Mouse (Mus musculus) liver, embryonic 14.5 days (tissue): ENCODE measurements around the gene B3gnt9. TPM values are rescaled to one million over a fixed set of nuclear protein-coding genes. Genes with fewer than 3 reads are reported as not detected.

Experiments
- ATAC-seq: fragments of 200-750 bp; cut with Nextera tagmentation; 2 replicates; pipeline ENCODE4 v1.8.0; 2017; ENCODE audit warnings: moderate number of reproducible peaks, mild to moderate bottlenecking, moderate library complexity; ENCODE audit not compliant: insufficient read depth
- DNase-seq, 3 experiments: peaks; one replicate each; pipeline ENCODE4 v3.0.0-alpha.2; 2012 to 2013; ENCODE audit warnings: low read depth in 3 of 3, low spot score in 3 of 3
- H3K27ac ChIP-seq: fragments of 300-500 bp; sonication (generic); 2 replicates; pipeline ENCODE4 v1.5.1; 2014; ENCODE audit warnings: moderate library complexity, mild to moderate bottlenecking, control low read depth, inconsistent platforms
- H3K27me3 ChIP-seq: fragments of 300-500 bp; sonication (generic); 2 replicates; pipeline ENCODE4 v1.6.1; 2014; ENCODE audit warnings: mild to moderate bottlenecking, low read length, moderate library complexity; ENCODE audit not compliant: control insufficient read depth, insufficient read depth
- H3K36me3 ChIP-seq: fragments of 300-500 bp; sonication (generic); replicated peaks from 2 replicates; pipeline ENCODE4 v1.6.1; 2014; ENCODE audit warnings: low read depth; ENCODE audit not compliant: control insufficient read depth, insufficient read depth
- H3K4me1 ChIP-seq, 2 experiments: fragments of 200-500 bp in 1 of 2; fragments of 300-500 bp in 1 of 2; sonication (generic) in 1 of 2; replicated peaks; 2 replicates each; pipeline ENCODE4 v1.6.1; 2012 to 2014; ENCODE audit warnings: antibody characterized with exemption in 1 of 2, inconsistent platforms in 1 of 2, low read length in 1 of 2; ENCODE audit not compliant: control insufficient read depth in 2 of 2, insufficient read depth in 2 of 2
- H3K4me2 ChIP-seq: fragments of 300-500 bp; sonication (generic); 2 replicates; pipeline ENCODE4 v1.6.1; 2014; ENCODE audit warnings: low read depth, mild to moderate bottlenecking, control low read depth, moderate library complexity
- H3K4me3 ChIP-seq, 2 experiments: fragments of 200-500 bp in 1 of 2; fragments of 300-500 bp in 1 of 2; sonication (generic) in 1 of 2; 2 replicates each; pipeline ENCODE4 v1.5.1; 2012 to 2014; ENCODE audit warnings: low read depth in 2 of 2, low read length in 2 of 2, mild to moderate bottlenecking in 2 of 2, control low read depth in 1 of 2, inconsistent platforms in 1 of 2, moderate library complexity in 1 of 2; ENCODE audit not compliant: insufficient read depth in 1 of 2
- H3K9ac ChIP-seq: fragments of 300-500 bp; sonication (generic); replicated peaks from 2 replicates; pipeline ENCODE4 v1.6.1; 2014; ENCODE audit warnings: mild to moderate bottlenecking, control low read depth, moderate library complexity
- H3K9me3 ChIP-seq: fragments of 300-500 bp; sonication (generic); 2 replicates; pipeline ENCODE4 v1.6.1; 2016; ENCODE audit warnings: low read length, mixed read lengths; ENCODE audit not compliant: control insufficient read depth
- CTCF ChIP-seq: IDR thresholded peaks from 2 replicates; pipeline ENCODE4 v1.5.1; 2016; ENCODE audit warnings: antibody characterized with exemption, low read depth, control low read depth
- EP300 ChIP-seq: IDR thresholded peaks from 2 replicates; pipeline ENCODE4 v1.6.1; 2016; ENCODE audit warnings: antibody characterized with exemption, low read depth
- WGBS: fragments of 180-500 bp; shearing (Covaris S2); extraction: QIAGEN DNeasy Blood & Tissue Kit; methylation state at CpG from one replicate; pipeline ENCODE4 v1.1.7; 2014; ENCODE audit not compliant: insufficient replicate concordance; 5-methylcytosine and 5-hydroxymethylcytosine counted together
- polyA plus RNA-seq, 2 experiments: library from polyadenylated mRNA; depleted of rRNA in 1 of 2; stranded (reverse) in 1 of 2; unstranded in 1 of 2; fragments of >200 nt; fragmentation: Nextera tagmentation in 1 of 2; extraction: Ambion mirVana in 1 of 2; gene quantifications; 2 replicates each; pipeline versions ENCODE4 v1.2.1 to v1.2.3; 2012 to 2014

B3gnt9 gene
- polyA plus RNA-seq, 2 experiments, result 1.6 to 2.3 TPM

DNA sequence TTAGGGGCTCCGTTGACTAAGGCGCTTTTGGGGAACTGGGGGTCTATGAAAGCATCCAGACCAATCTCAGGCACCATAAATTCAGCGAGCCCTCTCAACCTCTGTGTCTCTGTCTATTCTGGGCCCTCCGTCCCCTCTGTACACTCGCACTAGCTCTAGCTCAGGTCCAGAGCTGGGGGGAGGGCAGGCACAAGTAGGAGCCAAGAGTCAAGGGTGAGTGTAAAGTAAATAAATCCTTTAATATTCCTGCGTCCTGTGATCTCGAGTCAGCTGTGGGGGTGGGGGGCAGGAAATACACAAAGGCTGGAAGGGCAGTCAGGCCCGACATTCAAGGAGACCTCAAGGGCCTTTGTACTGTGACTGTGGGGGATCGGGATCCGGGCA, 14.1 kb upstream of the B3gnt9 start:
- H3K4me3 ChIP-seq, result peak overlapping the region in 1 of 2 experiments; percentile 39; a peak in 3 of 4 replicates
- H3K27me3 ChIP-seq, result peaks cover 78% of the 10 kb centered on the region
- no peaks in the 10 kb centered on the region for H3K9me3 ChIP-seq
- TF ChIP-seq CTCF (no peak), EP300 (no peak)
- H3K9ac ChIP-seq, result no peak overlapping the region
- 7% methylated on average over 10 of the region's 10 CpGs for WGBS
- H3K4me2 ChIP-seq, result peak overlapping the region; percentile 25
- peaks cover 6 to 7% of the 10 kb centered on the region in 2 experiments for H3K4me1 ChIP-seq
- no peak for DNase-seq
- H3K27ac ChIP-seq, result no peak overlapping the region
- ATAC-seq, result no peak
- no peaks in the 10 kb centered on the region for H3K36me3 ChIP-seq

DNA sequence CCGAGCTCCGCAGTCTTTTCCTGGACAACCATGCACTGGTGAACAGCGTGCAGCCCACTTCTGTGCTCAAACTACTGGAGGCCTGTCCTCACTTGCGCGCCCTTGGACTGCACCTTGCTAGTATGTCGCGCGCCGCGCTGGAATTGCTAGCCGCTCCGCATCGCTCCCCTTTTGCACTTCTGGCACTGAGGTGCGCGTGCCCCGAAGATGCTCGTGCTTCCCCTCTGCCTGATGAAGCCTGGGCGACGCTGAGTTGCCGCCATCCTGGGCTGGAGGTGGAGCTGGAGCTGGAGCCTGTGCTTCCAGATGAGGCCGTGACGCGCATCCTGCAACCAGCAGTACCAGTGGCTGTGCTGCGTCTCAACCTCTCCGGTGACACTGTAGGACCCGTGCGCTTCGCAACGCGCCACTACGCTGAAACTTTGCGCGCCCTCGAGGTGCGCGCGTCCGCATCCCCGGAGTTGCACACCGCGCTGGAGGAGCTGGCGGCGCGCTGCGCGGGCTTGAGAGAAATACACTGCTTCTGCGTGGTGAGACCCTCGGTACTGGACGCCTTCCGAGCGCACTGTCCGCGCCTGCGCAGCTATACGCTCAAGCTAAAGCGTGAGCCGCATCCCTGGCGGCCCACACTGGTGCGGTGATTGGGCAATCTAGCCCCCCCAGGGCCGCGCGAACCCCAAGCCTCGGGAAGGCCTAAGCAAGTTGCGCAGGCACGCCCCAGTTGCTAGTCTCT, 13.6 kb upstream of the B3gnt9 start:
- Histone ChIP-seq H3K27ac (no peak overlapping the region), H3K9ac (no peak overlapping the region), H3K4me3 (peak overlapping the region in 1 of 2 experiments; percentile 3; a peak in 2 of 4 replicates), H3K4me1 (peaks cover 6 to 11% of the 10 kb centered on the region in 2 experiments), H3K4me2 (peak overlapping the region; percentile 25), H3K27me3 (peaks cover 74% of the 10 kb centered on the region), H3K9me3 (no peaks in the 10 kb centered on the region), H3K36me3 (no peaks in the 10 kb centered on the region)
- TF ChIP-seq EP300 (no peak), CTCF (no peak)
- WGBS, result 5% methylated on average over 65 of the region's 65 CpGs
- ATAC-seq (no peak), DNase-seq (no peak)

DNA sequence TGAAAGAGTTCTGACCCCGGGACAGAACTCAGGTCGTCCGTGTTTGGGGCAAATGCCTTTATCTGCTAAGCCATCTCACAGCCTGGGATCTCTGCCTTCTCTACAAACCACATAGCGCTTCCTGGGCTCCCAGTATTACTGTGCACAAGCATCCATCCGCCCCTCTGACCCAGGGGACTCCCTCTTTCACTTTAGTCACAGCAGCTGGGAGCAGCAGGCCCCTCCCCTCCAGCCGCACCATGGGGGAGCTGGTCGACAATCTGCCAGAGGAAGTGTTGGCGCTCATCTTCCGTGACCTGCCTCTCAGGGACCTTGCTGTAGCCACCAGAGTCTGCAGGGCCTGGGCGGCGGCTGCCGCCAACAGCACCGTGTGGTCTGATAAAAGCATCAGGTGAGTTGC, 11.8 kb upstream of the B3gnt9 start:
- Histone ChIP-seq H3K4me2 (no peak overlapping the region), H3K9me3 (no peaks in the 10 kb centered on the region), H3K4me3 (no peak overlapping the region), H3K36me3 (no peaks in the 10 kb centered on the region), H3K9ac (no peak overlapping the region), H3K27me3 (peaks cover 65% of the 10 kb centered on the region), H3K27ac (no peak overlapping the region), H3K4me1 (peaks cover 6 to 12% of the 10 kb centered on the region in 2 experiments)
- TF ChIP-seq EP300, result no peak
- no peak for TF ChIP-seq CTCF
- no peak for ATAC-seq
- DNase-seq, result no peak
- WGBS, result 22% methylated on average over 13 of the region's 13 CpGs

DNA sequence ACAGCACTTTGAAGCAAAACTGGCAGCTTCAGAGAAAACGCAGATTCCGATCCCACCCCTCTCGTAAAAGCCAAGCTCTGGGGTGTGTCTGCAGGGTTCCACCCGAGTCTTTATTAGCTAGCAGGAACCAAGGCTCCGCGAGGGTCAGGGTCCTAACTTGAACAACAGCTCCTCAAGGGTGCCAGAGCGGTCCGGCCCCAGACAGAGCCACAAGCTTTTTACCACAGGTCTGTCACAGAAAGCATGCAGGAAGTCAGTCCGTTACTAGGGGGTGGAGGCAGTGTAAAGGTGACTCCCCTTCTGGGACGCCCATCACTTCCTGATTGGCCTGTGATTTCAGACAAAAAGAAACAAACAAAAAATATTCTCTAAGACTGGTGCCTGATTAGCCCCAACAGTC, 10.2 kb upstream of the B3gnt9 start:
- no peak for ATAC-seq
- TF ChIP-seq EP300 (no peak), CTCF (no peak)
- peaks cover 49% of the 10 kb centered on the region for H3K27me3 ChIP-seq
- H3K9ac ChIP-seq, result peak overlapping the region; percentile 86
- H3K4me2 ChIP-seq, result peak overlapping the region; percentile 98
- H3K4me3 ChIP-seq, result peak overlapping the region; percentile 33 to 89; a peak in 3 of 4 replicates
- H3K9me3 ChIP-seq, result no peaks in the 10 kb centered on the region
- DNase-seq, result no peak
- 8% methylated on average over 10 of the region's 10 CpGs for WGBS
- peaks cover 6 to 16% of the 10 kb centered on the region in 2 experiments for H3K4me1 ChIP-seq
- no peaks in the 10 kb centered on the region for H3K36me3 ChIP-seq
- no peak overlapping the region for H3K27ac ChIP-seq

DNA sequence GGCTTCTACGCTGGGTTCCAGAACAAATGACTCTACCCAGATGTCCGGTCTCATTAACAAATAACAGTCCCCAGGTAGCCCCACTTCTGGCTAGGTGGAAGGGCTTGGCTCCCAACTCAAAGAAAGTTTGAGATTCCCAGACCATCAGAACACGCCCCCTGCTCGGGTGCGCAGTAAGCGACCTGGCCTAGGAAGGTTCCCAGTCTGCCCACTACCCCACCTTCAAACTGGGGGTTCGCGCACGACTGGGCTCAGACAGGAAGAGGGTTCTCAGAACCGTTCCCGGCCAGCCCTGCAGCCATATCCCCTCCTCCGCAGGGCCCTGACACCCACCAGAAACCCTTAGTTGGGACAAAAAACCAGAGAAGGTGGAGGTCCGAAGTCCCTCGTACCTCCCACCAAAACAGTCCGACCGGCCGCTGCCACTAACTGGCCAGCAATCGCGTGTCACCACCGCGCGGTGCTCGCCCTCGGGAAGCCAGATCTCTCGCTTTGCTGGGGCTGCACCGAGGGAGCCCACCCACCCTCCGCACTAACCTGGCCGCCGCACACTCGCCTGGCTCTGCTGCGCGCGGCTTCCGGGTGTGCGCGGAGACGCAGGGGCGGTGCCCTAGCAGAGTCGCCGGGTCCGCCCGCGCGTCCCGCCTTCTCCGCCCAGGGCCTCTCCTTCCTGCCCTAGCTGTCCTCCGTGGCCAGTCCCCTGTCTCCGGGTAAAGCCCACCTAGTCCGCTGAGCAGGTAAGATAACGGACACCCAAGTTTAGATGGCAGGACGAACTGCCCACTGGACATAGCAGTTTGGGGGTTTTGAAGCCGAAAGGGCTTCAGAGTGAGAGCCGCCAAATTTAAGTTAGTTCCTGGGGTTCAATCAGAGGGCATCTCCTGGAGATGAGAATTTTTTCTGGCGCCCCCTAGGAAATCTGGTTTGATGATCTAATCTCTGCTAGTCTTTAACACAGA, 9.3 kb upstream of the B3gnt9 start, which contains the start of the genes Tradd and Fbxl8:
Gene Tradd, minus strand, starts transcription at position 586 of the 959 bp plus-strand sequence.
Gene Fbxl8, plus strand, starts transcription at position 625 of the 959 bp plus-strand sequence.
- 1% methylated on average over 54 of the region's 54 CpGs for WGBS
- no peak for TF ChIP-seq CTCF
- TF ChIP-seq EP300, result no peak
- peak within 1 kb of the TSS; percentile 78 to 89 for H3K4me3 ChIP-seq
- no peak within 1 kb of the TSS for H3K27ac ChIP-seq
- peak within 1 kb of the TSS; percentile 98 for H3K4me2 ChIP-seq
- peak within 1 kb of the TSS; percentile 86 for H3K9ac ChIP-seq
- peaks cover 6 to 16% of the 10 kb centered on the region in 2 experiments for H3K4me1 ChIP-seq
- DNase-seq (peak in 2 of 3 experiments; percentile 52 to 58), ATAC-seq (peak; percentile 82)
- H3K36me3 ChIP-seq, result no peaks in the 10 kb centered on the region
- no peaks in the 10 kb centered on the region for H3K9me3 ChIP-seq
- peaks cover 43% of the 10 kb centered on the region for H3K27me3 ChIP-seq
